Mouse (Mus musculus) adrenal gland, postnatal 10 days (tissue): Measurements from ENCODE around the gene Nfia. TPM values are rescaled to one million over a fixed set of nuclear protein-coding genes. Genes with fewer than 3 reads are reported as not detected.

Experiments
- DNase-seq: peaks from one replicate; pipeline ENCODE4 v3.0.0; 2021; ENCODE audit warnings: mixed read lengths
- long read RNA-seq, 2 experiments: library from polyadenylated mRNA; stranded (forward); transcript quantifications; one replicate each; pipeline ENCODE4 v2.0.0; 2021
- total RNA-seq, 2 experiments: library from RNA; stranded (reverse); gene quantifications; 2 replicates each; pipeline ENCODE4 v1.2.3; 2021

Gene Nfia
- total RNA-seq = 100 to 1,000 TPM; 212 to 228 TPM
- long read RNA-seq, experiment 1, full-length matches to known transcripts = 4 of 42 reads
- long read RNA-seq, experiment 1, partial matches to known transcripts = 17 of 42 reads
- long read RNA-seq, experiment 1, other reads (novel, unspliced or antisense) = 21 of 42 reads
- long read RNA-seq, experiment 2, full-length matches to known transcripts = 6 of 23 reads
- long read RNA-seq, experiment 2, partial matches to known transcripts = 2 of 23 reads
- long read RNA-seq, experiment 2, other reads (novel, unspliced or antisense) = 15 of 23 reads

DNA sequence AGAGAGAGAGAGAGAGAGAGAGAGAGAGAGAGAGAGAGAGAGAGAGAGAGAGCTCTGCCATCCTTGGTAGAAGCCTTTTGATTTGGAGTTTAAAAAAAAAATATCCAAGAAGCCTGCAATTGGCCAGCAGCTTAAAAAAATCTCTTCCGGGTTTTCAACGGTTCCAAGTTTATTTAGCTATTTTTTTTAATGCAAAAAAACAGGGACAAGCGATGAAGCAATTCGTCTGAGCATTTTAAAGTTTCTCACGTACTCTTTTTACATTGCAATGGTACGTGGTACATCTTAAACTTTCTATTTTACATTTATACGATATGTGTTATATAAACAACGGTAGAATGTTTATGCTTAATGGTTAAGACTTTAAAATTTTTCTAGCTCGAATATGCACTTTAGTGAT lies at the start of gene Nfia:
TSS of gene Nfia (plus strand) at position 94 of the 400 bp plus-strand sequence.
- DNase-seq = no peak

DNA sequence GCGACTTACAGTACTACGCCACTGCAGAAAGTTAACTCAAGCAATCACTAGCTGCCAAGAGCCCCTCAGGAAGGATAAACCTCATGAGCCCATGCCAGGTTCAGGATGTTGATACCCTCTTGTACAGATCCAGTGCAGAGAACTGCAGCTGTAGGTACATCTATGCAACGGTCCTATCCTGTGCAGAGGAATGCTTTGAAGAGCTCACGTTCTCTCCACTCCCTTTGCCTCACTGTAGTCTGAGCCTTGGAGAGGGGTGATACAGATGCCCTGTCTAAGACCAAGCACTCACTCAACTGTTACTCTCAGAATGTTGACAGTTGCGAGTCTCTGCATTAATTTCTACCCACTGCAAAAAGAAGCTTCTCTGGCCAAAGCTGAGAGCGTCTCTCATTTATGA lies 49.2 kb upstream of the Nfia start:
- no peak for DNase-seq

DNA sequence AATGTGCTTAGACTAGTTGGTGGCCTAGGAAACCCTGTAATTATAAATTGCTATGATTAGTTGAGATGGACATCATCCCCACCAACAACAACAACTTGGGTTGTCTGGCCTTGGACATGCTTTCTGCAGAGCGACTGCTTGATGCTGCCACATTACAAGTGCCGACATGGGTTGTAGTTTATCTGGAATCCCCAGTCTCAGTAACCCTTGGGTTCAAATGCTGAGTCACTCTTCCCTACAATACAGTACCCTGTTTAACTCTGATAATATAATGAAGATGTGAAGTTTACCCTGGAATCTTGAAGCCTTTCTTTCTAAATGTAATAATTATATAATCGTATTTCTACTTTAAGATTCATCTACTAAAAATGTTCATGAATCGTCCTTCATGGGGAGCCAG lies 44.0 kb upstream of the Nfia start:
- DNase-seq = no peak

DNA sequence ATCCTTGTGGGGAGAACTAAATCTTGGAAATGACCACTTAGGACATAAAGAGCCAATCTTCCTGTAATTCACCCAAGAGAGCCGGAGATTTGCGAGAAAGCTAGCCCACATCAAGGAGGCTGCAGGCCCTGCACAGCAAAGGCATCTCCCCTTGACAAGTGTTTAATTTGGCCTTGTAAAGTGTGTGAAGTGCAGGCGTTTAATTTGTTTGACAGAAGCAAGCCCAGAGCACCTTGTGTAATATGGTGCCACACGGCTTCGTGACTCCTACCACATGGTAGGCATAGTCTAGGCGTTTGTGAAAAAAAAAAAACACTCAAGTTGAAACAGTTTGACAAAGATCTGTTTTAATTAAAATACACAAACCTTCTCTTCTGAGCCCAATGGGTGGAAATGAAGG lies 42.5 kb upstream of the Nfia start:
- no peak for DNase-seq

DNA sequence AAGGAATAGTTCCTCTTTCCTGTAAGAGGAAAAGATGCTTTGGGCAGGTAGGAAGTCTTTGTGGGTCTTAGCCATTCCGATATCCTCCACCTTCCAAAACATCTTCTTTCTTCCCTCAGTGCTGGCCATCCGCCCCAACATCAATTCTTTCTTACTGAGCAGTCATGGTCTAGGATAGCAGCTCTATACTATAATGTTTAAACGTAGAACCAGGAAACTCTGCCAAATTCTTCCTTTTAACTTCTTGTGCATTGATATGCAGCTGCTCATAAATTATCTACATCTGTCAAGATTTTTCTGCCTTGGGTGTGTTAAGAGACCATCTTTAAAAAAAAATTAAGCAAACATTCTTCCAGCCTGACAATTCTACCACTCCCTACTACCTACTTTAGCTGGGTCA lies 42.1 kb upstream of the Nfia start:
- DNase-seq = no peak

DNA sequence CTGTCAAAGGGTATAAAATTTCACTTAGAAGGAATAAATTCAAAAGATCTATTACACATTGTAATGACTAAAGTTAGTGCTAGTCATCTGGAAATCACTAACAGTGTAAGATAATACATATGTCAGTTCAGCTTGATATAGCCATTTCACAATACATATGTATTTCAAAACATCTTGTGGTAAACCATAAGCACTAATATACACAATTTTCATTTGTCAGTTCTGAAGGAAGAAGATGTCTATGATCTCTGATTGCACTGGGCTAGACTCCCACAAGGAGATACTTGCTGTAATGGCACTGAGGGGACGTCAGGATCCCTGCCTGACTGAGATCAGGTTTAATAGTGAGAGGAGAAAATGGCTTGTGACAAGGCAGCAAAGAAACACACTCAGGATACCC lies 39.1 kb upstream of the Nfia start:
- DNase-seq = no peak

DNA sequence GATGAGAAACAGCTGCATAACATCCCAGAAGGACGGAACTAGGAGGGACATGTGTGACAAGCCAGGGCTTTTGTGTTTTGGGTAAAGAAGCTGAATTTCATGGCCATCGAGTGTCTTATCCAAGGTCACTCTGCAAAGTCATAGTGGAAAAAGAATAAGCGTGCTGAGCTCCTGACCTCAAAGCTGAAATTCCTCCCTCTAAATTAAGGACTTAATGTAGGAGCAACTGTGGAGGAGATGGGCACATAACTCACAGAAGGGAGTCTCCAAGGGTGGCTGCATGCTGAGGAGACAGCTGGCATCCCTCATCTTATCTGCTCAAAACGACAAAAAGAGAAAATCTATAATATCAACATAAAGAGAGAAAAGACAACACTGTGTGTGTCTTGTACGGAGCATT lies 28.6 kb upstream of the Nfia start:
- DNase-seq = no peak

DNA sequence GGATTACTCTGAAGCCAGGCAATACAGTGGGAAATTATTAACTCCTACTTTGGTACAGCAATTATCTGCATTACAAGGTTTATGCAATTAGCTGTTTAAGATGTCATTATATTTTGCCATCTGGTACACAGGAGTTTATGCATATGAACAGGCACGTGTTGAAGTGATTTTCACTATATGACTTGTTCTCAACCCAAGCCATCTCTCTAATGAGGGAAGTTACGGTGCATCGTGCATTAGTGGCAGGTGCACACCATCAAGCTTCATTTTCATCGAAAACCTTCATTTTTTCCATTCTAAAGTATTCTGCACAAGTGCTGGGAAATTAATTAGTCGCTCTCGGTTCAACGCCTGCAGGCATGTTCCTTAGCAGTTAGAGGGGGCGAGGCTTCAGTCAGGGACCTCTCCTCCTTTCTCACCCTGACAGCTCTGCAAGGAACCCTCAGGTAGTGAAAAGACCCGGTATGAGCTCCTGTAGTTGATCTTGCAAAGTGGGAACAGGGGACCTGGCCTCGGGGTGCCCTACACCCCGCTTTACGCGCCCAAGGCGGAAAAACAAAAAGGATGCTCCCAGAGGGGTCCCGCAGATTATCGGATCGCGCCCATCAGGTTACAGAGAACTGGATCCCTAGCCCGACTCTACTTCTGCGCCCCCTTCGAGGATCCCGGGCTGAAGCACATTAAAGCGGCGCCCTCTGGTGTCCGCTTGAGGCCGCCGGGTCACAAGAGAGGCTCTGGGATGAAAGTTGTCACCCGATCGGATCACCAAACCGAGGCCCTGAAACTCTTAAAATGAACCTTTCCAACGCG lies 27.0 kb upstream of the Nfia start:
- DNase-seq = peak; percentile 89

DNA sequence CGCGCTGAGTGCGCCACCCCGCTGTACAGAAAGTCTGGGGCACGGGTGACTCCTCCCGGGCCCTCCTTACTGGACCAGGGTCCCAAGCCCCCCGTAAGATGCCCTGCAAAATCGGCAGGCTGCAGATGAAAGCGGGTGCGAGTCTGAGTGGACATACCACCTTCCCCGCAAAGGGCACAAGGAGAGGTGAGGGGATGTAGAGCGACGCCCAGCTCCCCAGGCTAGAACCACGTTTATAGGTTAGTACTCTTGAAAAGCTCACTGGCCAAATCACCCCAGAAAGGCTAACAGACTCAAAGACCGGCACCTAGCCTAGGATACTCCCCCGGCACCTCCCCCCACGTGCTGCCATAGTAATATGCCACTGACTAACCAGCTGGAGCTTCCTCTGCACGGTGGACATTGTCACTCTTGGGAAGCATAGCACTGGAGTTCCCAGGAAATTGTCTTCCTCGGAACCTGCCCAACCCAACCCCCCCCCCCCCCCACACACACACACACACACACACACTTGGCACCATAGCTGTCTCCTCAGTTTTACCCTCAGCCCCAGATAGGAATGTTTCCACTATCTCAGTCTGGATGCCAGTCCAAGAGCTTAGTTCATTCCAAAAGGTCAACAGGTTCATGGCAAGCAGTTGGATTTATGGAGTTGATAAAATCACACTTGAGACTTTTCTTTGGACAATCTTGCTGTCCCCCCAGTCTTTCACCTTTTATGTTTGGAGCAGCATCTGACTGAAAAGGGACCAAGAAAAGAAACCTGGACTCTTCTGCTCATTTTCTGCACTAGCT lies 26.2 kb upstream of the Nfia start:
- peak; percentile 32 for DNase-seq

DNA sequence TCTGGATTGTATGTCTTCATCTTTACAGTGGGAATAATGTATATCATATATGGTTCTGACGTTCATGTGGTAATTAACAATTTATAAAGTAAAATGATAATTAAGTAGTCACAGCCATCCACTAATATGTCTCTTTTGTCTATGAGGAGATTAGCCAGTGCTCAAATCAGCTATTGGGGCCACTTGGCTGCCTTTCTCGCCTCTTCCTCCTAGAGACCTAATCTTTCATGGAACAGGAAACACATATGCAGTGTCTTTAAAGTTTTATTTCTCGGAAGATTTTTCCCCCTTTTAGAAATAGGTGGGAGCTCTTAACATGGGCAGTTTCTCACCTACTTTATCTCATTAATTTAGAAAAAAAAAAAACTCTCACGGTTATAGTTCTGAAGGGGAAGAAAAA lies 22.1 kb upstream of the Nfia start:
- no peak for DNase-seq

DNA sequence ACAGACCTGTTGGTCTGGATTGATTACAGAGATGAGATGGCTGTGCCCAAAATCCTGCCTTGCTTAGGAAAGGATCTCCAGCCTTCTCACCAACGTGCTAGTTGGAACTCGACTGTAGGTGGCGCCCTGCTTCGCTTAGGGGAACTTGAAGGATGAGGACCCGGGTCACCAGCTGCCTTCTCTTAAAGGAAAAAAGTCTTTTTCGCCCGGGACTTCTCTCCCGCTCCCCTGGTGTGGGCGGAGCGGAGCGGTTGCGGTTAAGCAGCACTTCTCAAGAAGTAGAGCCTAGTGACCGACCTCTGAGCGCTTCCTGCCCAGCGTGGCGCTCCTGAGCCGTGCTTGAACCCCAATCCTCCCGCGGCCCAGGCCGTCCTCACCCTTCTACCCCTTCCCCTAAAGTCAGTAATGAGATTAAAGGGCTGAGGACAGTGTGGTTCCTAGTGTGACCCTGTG lies 21.5 kb upstream of the Nfia start:
- DNase-seq = peak; percentile 97

DNA sequence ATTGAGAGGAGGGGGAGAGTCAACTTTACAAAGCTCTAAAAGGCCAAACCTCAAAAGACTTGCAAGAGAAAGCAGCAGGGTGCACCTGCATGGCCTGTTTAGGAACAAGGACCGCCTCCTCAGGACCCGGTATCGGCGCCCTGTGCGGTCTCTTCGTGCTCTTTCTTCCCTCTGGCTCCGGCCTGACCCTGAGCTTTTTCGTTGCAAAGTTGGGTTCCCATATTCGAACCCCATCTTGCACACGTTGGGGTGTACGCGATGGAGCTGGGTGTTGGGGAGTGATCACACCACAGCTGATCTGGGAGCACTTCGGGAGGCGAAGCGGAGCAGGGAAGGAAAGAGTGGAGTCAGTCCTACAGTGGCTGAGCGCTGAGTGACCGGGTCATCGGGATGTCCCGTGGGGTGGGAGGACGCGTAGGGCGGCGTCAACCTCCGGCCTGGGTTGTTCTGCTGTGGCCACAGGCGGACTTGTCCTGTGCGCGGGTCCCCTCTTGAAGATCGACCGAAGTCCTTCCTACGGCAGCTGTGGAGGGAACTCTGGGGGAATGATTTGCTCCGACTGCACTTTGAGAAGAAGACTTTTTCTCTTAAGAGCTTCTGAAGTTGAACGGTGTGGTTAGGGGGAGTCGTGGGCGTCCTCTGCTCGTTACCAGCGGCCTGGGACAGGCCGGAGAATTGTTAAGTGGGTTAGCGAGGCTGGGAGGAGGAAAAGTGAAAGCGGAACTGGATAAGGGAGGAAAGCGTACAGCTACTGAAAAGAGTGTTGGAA lies 20.9 kb upstream of the Nfia start:
- DNase-seq = peak; percentile 87

DNA sequence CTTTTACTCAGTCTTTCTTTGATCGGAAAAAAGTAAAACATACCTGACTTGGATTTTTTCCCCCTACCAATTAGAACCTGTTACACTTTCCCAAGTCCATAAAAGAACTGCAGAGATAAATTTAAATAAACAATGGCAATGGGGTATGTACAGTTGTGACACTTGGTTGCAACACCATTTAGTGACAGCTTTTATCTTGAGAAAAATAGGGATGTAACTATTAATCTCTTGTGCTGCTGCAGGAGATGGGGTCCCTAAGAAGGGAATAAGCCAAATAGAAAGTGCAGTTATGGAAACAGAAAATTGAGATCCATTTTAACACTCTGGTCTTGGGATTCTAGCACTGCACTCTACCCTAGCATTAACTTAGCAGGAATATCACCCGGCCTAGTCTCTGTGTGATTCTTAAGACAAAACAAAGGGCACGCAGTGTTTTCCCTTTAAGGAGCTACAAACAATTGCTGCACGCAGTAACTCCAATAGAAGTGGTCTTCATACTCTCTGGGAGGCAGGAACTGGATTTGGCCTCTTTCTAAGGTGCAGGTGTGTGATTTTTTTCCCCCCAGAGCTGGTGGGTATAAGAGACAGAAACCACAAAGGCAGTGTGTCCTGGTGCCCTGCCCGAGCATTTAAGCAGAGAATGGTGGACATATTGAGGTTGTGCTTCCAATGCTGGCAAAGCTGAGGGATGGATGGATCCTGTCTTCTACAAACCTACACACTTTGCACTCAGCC lies 20.1 kb upstream of the Nfia start:
- no peak for DNase-seq

DNA sequence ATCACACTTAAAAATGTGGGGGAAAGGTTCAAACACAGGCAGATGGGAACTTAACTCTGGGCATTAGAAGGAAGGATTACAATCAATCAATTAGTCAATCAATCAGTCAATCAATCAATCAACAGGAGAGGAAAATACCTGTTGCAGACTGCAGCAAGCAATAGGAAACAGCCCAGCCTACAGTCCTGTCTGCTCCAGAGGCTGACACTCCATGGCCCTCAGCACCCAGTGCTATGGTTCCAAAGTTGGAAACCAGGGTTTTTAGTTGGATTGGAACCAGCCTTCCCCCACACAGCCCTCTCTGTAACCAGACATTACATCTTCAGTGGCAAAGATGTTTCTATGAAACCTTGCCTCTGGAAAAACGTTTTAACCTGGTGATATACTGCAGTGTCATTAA lies 19.0 kb upstream of the Nfia start:
- DNase-seq = no peak

DNA sequence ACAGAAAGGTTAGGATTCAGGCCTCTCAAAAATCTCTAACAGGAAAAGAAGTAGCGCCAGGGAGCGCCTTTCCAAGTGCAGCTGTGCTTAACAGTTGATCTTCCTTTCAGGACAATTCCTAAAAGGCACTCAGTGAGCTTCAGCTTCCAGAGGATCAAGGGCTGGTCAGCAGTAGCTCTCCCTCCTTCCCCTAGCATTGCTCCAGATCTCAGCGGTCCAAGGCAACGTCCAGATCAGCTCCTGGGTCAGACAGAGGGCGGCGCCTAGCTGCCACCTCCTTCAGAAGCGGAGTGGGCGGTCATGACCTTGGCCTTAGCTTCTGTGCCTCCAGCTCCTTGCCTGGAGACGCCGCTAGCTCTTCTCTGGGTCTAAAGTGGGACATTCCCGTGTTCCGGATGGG lies 18.3 kb upstream of the Nfia start:
- DNase-seq = peak; percentile 83

DNA sequence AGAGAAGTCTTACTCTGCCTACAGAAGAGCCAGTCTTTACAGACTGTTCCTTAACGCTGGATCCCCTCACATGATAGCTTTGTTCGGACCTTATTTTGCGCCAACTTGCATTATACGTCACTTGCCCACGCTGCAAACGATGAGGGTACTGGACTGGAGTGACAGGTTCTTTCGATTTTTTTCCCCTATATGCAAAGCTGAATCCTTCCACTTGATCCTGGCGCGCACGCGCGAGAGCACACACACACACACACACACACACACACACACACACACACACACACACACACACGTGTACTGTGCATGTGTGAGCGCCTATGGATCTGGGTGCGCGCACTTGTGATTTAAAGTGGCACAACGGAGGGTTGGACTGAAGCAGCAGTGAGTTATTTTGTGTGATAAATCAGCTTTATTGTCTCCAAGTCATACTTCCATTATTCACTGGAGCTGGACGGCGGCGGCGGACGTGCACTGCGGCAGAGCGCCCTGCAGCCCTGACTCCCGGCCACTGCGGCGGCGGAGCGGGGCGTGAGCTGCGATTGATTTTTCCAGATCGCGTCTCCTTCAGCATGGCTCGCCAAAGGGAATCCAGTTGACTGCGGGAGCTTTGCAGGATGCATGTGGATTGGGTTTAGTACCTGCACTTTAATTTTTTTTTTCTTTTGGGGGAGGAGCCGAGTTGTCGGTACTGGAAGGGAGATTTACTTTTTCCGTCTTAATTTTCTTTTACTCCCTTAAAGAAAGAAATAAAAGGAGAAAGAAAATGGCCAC lies 15.1 kb upstream of the Nfia start:
- peak; percentile 83 for DNase-seq

DNA sequence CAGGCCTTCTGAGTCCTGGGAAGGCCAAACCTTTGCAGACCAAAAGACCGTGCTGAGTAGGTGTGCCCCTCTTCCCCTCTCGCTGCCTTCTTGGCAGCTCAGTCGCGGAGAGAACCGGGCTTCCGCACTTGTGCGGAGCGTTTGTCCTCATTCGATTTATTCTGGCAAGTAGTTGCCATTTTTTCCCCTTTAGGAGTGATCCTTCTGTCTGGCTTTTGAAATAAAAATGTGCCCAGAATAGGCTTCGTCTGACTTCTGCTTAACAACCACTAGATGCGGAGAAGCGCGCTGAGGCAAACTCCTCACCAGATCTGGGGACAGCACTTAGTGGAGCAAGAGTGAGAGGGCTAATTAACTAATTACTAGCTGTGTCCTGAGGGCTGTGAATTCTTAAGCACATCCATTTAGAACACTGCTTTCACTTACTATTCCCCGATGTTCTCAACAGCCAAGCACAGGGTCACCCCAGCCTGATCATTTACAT lies 14.5 kb upstream of the Nfia start:
- DNase-seq = peak; percentile 62

DNA sequence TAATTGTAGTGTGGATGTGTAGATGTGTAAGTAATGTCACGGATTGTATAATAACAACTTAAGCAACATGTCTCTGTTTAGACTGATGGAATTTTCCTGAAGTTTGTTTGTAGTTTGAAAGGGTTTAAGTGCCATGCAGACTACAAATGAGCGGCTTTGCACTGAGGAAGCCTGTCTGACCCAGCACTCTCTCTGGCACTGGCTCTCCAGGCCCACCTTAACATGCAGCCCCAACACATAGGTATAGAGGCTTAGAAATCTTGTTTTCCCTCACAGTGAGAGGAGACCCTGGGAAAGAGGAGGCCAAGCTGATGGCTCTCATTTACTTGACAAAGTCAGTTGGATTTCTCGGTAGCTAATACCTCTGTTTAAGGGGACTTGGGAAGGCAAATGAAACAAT lies 13.9 kb upstream of the Nfia start:
- DNase-seq = no peak

DNA sequence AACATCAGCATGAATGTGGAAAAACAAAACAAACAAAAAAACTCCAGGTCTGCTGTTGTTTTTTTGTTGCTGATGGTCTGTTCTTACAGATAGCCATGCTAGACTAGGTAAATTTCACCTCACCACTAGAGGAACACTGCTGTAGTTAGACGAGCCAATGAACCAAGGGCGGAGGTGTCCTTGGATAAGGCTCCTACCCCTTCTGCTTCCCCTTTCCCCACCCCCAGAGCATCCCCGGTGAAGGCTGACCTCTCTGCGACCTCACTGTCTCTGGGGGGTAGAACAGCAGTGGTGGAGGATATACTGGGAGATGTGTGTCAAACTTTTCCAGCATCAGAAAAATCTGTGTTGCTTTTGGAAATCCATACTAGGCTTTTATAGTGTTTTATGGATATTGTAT lies 7.9 kb upstream of the Nfia start:
- no peak for DNase-seq

DNA sequence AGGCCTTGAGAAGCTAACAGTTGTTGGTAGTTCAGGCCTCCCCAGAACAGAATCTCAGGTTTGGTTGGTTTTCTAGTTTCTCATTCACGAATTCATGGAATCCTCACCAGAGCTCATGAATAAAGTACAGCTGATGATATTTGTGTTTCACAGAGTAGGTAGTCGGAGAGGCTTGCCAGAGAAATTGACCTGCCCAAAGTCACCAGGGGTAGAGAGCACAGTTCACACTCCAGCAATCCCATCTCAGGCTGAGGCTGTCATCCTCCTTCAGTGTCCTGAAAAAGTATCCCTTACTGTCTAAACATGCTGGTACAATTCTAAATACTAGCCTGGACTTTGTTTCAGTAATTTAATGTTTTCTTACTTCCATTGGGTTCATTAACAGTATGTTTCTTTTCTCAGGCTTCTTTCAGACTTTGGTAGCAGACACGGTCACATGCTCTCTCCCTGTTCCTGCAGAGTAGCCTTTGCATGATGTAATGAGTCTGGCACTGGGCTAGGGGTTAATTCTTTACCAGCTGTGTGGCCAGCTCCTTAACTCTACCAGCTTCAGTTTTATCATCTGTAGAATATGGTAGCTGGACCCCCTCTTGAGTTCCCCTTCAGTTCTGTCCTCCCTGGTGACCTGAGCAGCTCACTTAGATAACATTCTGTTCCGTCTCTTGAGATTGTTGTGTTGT lies 7.1 kb upstream of the Nfia start:
- DNase-seq = no peak
